Mouse (Mus musculus) stomach, embryonic 14.5 days (tissue): Measurements from ENCODE around the gene Gm10229. TPM values are rescaled to one million over a fixed set of nuclear protein-coding genes. Genes with fewer than 3 reads are reported as not detected.

ENCODE experiments used
- polyA plus RNA-seq: library from polyadenylated mRNA; unstranded; fragments of >200 nt; fragmentation: Nextera tagmentation; extraction: Ambion mirVana; gene quantifications from 2 replicates; pipeline ENCODE4 v1.2.1, GENCODE M21; 2014

Gm10229 gene
- polyA plus RNA-seq, 1 experiment from 2014 or later = not detected

Other genes with a start within 250 kb of the Gm10229 start
- gene 2310057N15Rik, start 241.1 kb upstream of the Gm10229 start, polyA plus RNA-seq = not detected in 2 replicates
- gene Gm5965, start 237.4 kb upstream of the Gm10229 start, polyA plus RNA-seq = not detected in 2 replicates
- gene Gm20741, start 203.1 kb upstream of the Gm10229 start, polyA plus RNA-seq = not detected in 2 replicates
- gene Krtap15, start 195.1 kb upstream of the Gm10229 start, polyA plus RNA-seq = not detected in 2 replicates
- not detected in 2 replicates for gene Krtap14, start 189.1 kb upstream of the Gm10229 start, polyA plus RNA-seq
- not detected in 2 replicates for gene Krtap19-1, start 145.9 kb upstream of the Gm10229 start, polyA plus RNA-seq
- gene Krtap19-2, start 141.0 kb upstream of the Gm10229 start, polyA plus RNA-seq = not detected in 2 replicates
- gene Krtap19-3, start 137.2 kb upstream of the Gm10229 start, polyA plus RNA-seq = not detected in 2 replicates
- gene Krtap19-4, start 130.2 kb upstream of the Gm10229 start, polyA plus RNA-seq = not detected in 2 replicates
- gene Krtap19-5, start 118.8 kb upstream of the Gm10229 start, polyA plus RNA-seq = not detected in 2 replicates
- not detected in 2 replicates for gene Krtap19-9b, start 83.0 kb upstream of the Gm10229 start, polyA plus RNA-seq
- gene Krtap16-3, start 52.4 kb upstream of the Gm10229 start, polyA plus RNA-seq = not detected in 2 replicates
- not detected in 2 replicates for gene Krtap22-2, start 4.5 kb upstream of the Gm10229 start, polyA plus RNA-seq
- not detected in 2 replicates for gene Krtap6-1, start 16.4 kb downstream of the Gm10229 start, polyA plus RNA-seq
- not detected in 2 replicates for gene Gm10228, start 26.2 kb downstream of the Gm10229 start, polyA plus RNA-seq
- not detected in 2 replicates for gene Krtap6-5, start 32.6 kb downstream of the Gm10229 start, polyA plus RNA-seq
- gene 1110025L11Rik, start 48.7 kb downstream of the Gm10229 start, polyA plus RNA-seq = not detected in 2 replicates
- gene Krtap6-3, start 68.7 kb downstream of the Gm10229 start, polyA plus RNA-seq = not detected in 2 replicates
- gene Gm6358, start 125.6 kb downstream of the Gm10229 start, polyA plus RNA-seq = not detected in 2 replicates
- not detected in 2 replicates for gene Gm10061, start 135.8 kb downstream of the Gm10229 start, polyA plus RNA-seq
- gene Gm9789, start 142.7 kb downstream of the Gm10229 start, polyA plus RNA-seq = not detected in 2 replicates
- gene Gm7735, start 154.2 kb downstream of the Gm10229 start, polyA plus RNA-seq = not detected in 2 replicates
- not detected in 2 replicates for gene 1110057P08Rik, start 159.5 kb downstream of the Gm10229 start, polyA plus RNA-seq
- gene Krtap20-2, start 190.6 kb downstream of the Gm10229 start, polyA plus RNA-seq = not detected in 2 replicates